Mouse (Mus musculus): ENCODE measurements around the gene Mrpl33.

Gene Mrpl33

GRCm38 (mm10) chr5:31640542-31640941 is 43.8 kb downstream of the Mrpl33 start:
- DNase-seq (ENCODE audit: low read depth), result no peak

GRCm38 (mm10) chr5:31642300-31642699 is 45.6 kb downstream of the Mrpl33 start:
- no peak for DNase-seq (ENCODE audit: low read depth)

- DNase-seq (ENCODE audit: low read depth), result no peak
Measured at GRCm38 (mm10) chr5:31644272-31644671, 47.5 kb downstream of the Mrpl33 start.

- no peak for DNase-seq (ENCODE audit: low read depth)
Measured at GRCm38 (mm10) chr5:31644847-31645246, 48.1 kb downstream of the Mrpl33 start.

- no peak for DNase-seq (ENCODE audit: low read depth)
Measured at GRCm38 (mm10) chr5:31645798-31646197, 49.1 kb downstream of the Mrpl33 start.

GRCm38 (mm10) chr5:31646574-31646973 is 49.8 kb downstream of the Mrpl33 start:
- DNase-seq (ENCODE audit: low read depth), result no peak

GRCm38 (mm10) chr5:31647327-31647726 is 50.6 kb downstream of the Mrpl33 start:
- DNase-seq (ENCODE audit: low read depth), result no peak

- peak; percentile 10 for DNase-seq (ENCODE audit: low read depth)
Measured at GRCm38 (mm10) chr5:31650518-31651288, 54.0 kb downstream of the Mrpl33 start.

GRCm38 (mm10) chr5:31655688-31656190 is 59.0 kb downstream of the Mrpl33 start:
- DNase-seq (ENCODE audit: low read depth), result no peak

- DNase-seq (ENCODE audit: low read depth), result no peak
Measured at GRCm38 (mm10) chr5:31666176-31666575, 69.4 kb downstream of the Mrpl33 start.

- DNase-seq (ENCODE audit: low read depth), result no peak
Measured at GRCm38 (mm10) chr5:31668325-31668968, 71.7 kb downstream of the Mrpl33 start.

- DNase-seq (ENCODE audit: low read depth), result no peak
Measured at GRCm38 (mm10) chr5:31669984-31670383, 73.2 kb downstream of the Mrpl33 start.

- no peak for DNase-seq (ENCODE audit: low read depth)
Measured at GRCm38 (mm10) chr5:31671137-31671536, 74.4 kb downstream of the Mrpl33 start.

- DNase-seq (ENCODE audit: low read depth), result no peak
Measured at GRCm38 (mm10) chr5:31673431-31673830, 76.7 kb downstream of the Mrpl33 start.

- no peak for DNase-seq (ENCODE audit: low read depth)
Measured at GRCm38 (mm10) chr5:31678000-31678399, 81.3 kb downstream of the Mrpl33 start.

GRCm38 (mm10) chr5:31680183-31680582 is 83.4 kb downstream of the Mrpl33 start:
- DNase-seq (ENCODE audit: low read depth), result no peak

GRCm38 (mm10) chr5:31682305-31682704 is 85.6 kb downstream of the Mrpl33 start:
- DNase-seq (ENCODE audit: low read depth), result no peak

GRCm38 (mm10) chr5:31686040-31686439 is 89.3 kb downstream of the Mrpl33 start:
- DNase-seq (ENCODE audit: low read depth), result no peak

- DNase-seq (ENCODE audit: low read depth), result no peak
Measured at GRCm38 (mm10) chr5:31687972-31688371, 91.2 kb downstream of the Mrpl33 start.

- DNase-seq (ENCODE audit: low read depth), result no peak
Measured at GRCm38 (mm10) chr5:31693191-31693590, 96.5 kb downstream of the Mrpl33 start.

- no peak for DNase-seq (ENCODE audit: low read depth)
Measured at GRCm38 (mm10) chr5:31696971-31697643, 100.4 kb downstream of the Mrpl33 start, which contains the start of gene Rbks. Gene Rbks (minus strand): TSS chr5:31697627.

- peak; percentile 75 for DNase-seq (ENCODE audit: low read depth)
Measured at GRCm38 (mm10) chr5:31697644-31698296, 101.0 kb downstream of the Mrpl33 start, which contains the start of gene Babam2. Gene Babam2 (plus strand): TSS chr5:31697684.
